Comparison of ENCODE assay signal across 32 mouse cellular contexts in genomic region chr3:116798821-116799510, GRCm38 (mm10). TPM values are rescaled to one million over a fixed set of nuclear protein-coding genes. Genes with fewer than 3 reads are reported as not detected.
DNase-seq lines count a peak whose midpoint lies in the region; ATAC-seq and TF ChIP-seq lines count a peak whose summit lies in the region.
"Had no signal": no experiment of that assay in that cellular context is flagged by ENCODE, and none has a peak within 500 bp of the region (broad histone marks: within the 10 kb centered on the region; RNA-seq: fewer than 3 reads in every experiment).

No protein-coding gene starts in this region.

- H3K9me3 ChIP-seq in heart, embryonic 13.5 days = no peaks in the 10 kb centered on the region
- H3K9me3 ChIP-seq in heart, embryonic 11.5 days (replicated peaks; ENCODE audit: control insufficient read depth, low read length) = no peaks in the 10 kb centered on the region
- H3K9me3 ChIP-seq in lung, embryonic 14.5 days (ENCODE audit: low read depth, low read length) = no peaks in the 10 kb centered on the region
- H3K9me3 ChIP-seq in liver, embryonic 16.5 days (replicated peaks; ENCODE audit: control insufficient read depth, low read length) = no peaks in the 10 kb centered on the region
- H3K9me3 ChIP-seq: forebrain, embryonic 12.5 days; hindbrain, embryonic 12.5 days; intestine, embryonic 15.5 days; limb, embryonic 13.5 days; megakaryocyte, embryonic 14.5 days; midbrain, embryonic 12.5 days; neural tube, embryonic 13.5 days; stomach, embryonic 15.5 days had no signal

- no peak overlapping the region for H3K4me2 ChIP-seq in heart, embryonic 13.5 days
- no peak overlapping the region for H3K4me2 ChIP-seq in heart, embryonic 11.5 days
- H3K4me2 ChIP-seq in lung, embryonic 14.5 days = no peak overlapping the region
- H3K4me2 ChIP-seq in liver, embryonic 16.5 days (ENCODE audit: low read depth, low read length) = no peak overlapping the region
- H3K4me2 ChIP-seq: forebrain, embryonic 12.5 days; hindbrain, embryonic 12.5 days; intestine, embryonic 15.5 days; limb, embryonic 13.5 days; midbrain, embryonic 12.5 days; neural tube, embryonic 13.5 days; stomach, embryonic 15.5 days had no signal

- ATAC-seq in heart, embryonic 13.5 days (ENCODE audit: extremely low read depth, insufficient number of reproducible peaks, low FRiP score, low TSS enrichment) = no peak
- no peak for ATAC-seq in heart, embryonic 11.5 days (replicated peaks; ENCODE audit: insufficient number of reproducible peaks, low FRiP score, low TSS enrichment)
- ATAC-seq in lung, embryonic 14.5 days (ENCODE audit: insufficient read depth) = peak; percentile 58; the same call in 1 of the 2 replicates
- peak; percentile 53; the same call in 1 of the 2 replicates for ATAC-seq in liver, embryonic 16.5 days (ENCODE audit: low read depth)
- ATAC-seq in erythroid progenitor cell, adult 5-6 weeks (replicated peaks; ENCODE audit: low FRiP score, poor library complexity, severe bottlenecking) = no peak
- ATAC-seq: activated CD4-positive, CD25-positive, alpha-beta regulatory T cell, adult 4 months; forebrain, postnatal 0 days; hindbrain, postnatal 0 days; intestine, embryonic 15.5 days had no signal

- peak; percentile 12 for DNase-seq in lung, embryonic 14.5 days
- no peak for DNase-seq in lung, postnatal 36 days
- peak; percentile 57 for DNase-seq in Muller cell, postnatal 12 days (ENCODE audit: inconsistent ontology term)
- no peak for DNase-seq in thymus, postnatal 4 days
- DNase-seq: adrenal gland, adult 2 months; adrenal gland, postnatal 36 days; cerebellum, adult 18-20 months; cerebellum, postnatal 10 days; forebrain, postnatal 0 days; gastrocnemius, postnatal 14 days; kidney, adult 2 months; kidney, postnatal 4 days; lung, adult 18-20 months; lung, postnatal 14 days; retina, postnatal 1 day; right cerebral cortex, postnatal 25 days had no signal

- H3K27me3 ChIP-seq in heart, embryonic 13.5 days (replicated peaks) = no peaks in the 10 kb centered on the region
- no peaks in the 10 kb centered on the region for H3K27me3 ChIP-seq in heart, embryonic 11.5 days (ENCODE audit: control insufficient read depth, insufficient read depth, low read length)
- H3K27me3 ChIP-seq in lung, embryonic 14.5 days (ENCODE audit: insufficient read depth, low read length) = no peaks in the 10 kb centered on the region
- H3K27me3 ChIP-seq in liver, embryonic 16.5 days (ENCODE audit: control insufficient read depth, insufficient read depth, low read depth, low read length) = no peaks in the 10 kb centered on the region
- H3K27me3 ChIP-seq: forebrain, embryonic 12.5 days; hindbrain, embryonic 12.5 days; intestine, embryonic 15.5 days; limb, embryonic 13.5 days; megakaryocyte, embryonic 14.5 days; midbrain, embryonic 12.5 days; neural tube, embryonic 13.5 days; stomach, embryonic 15.5 days had no signal

- H3K36me3 ChIP-seq in heart, embryonic 13.5 days = peaks cover 57% of the 10 kb centered on the region
- peaks cover 7% of the 10 kb centered on the region; the same call in 1 of the 2 replicates for H3K36me3 ChIP-seq in heart, embryonic 11.5 days (ENCODE audit: control insufficient read depth, insufficient read depth, low read length)
- peaks cover 7% of the 10 kb centered on the region; the same call in 1 of the 2 replicates for H3K36me3 ChIP-seq in lung, embryonic 14.5 days (ENCODE audit: insufficient read depth)
- peaks cover 2% of the 10 kb centered on the region; the same call in 1 of the 2 replicates for H3K36me3 ChIP-seq in liver, embryonic 16.5 days (ENCODE audit: control insufficient read depth, insufficient read depth)
- H3K36me3 ChIP-seq: stomach, embryonic 15.5 days had no signal

- 0 out of 2 replicates have a peak overlapping the region, but pooled peaks have one; percentile 1 for H3K27ac ChIP-seq in heart, embryonic 13.5 days (replicated peaks)
- H3K27ac ChIP-seq in heart, embryonic 11.5 days (ENCODE audit: low read depth, low read length) = no peak overlapping the region
- H3K27ac ChIP-seq in lung, embryonic 14.5 days (ENCODE audit: low read depth) = no peak overlapping the region
- H3K27ac ChIP-seq in liver, embryonic 16.5 days (ENCODE audit: low read length) = peak overlapping the region; percentile 62
- H3K27ac ChIP-seq: forebrain, embryonic 12.5 days; hindbrain, embryonic 12.5 days; hindbrain, postnatal 0 days; intestine, embryonic 15.5 days; kidney, postnatal 0 days; limb, embryonic 13.5 days; midbrain, embryonic 12.5 days; neural tube, embryonic 13.5 days; stomach, embryonic 15.5 days had no signal

- no peak for TF ChIP-seq CTCF in lung, embryonic 14.5 days (IDR thresholded peaks at IDR 0.05; ENCODE audit: low read depth)

- H3K4me1 ChIP-seq in heart, embryonic 13.5 days = peaks cover 34% of the 10 kb centered on the region
- no peaks in the 10 kb centered on the region; the same call in 1 of the 2 replicates for H3K4me1 ChIP-seq in heart, embryonic 11.5 days (ENCODE audit: control insufficient read depth, insufficient read depth, low read length)
- H3K4me1 ChIP-seq in lung, embryonic 14.5 days (ENCODE audit: insufficient read depth) = no peaks in the 10 kb centered on the region
- H3K4me1 ChIP-seq in liver, embryonic 16.5 days (ENCODE audit: control insufficient read depth, low read depth, low read length) = no peaks in the 10 kb centered on the region; the same call in 1 of the 2 replicates
- H3K4me1 ChIP-seq: forebrain, embryonic 12.5 days; hindbrain, embryonic 12.5 days; intestine, embryonic 15.5 days; limb, embryonic 13.5 days; midbrain, embryonic 12.5 days; neural tube, embryonic 13.5 days; stomach, embryonic 15.5 days had no signal

- H3K4me3 ChIP-seq in heart, embryonic 13.5 days = no peak overlapping the region
- H3K4me3 ChIP-seq in heart, embryonic 11.5 days (ENCODE audit: low read depth, low read length) = no peak overlapping the region
- H3K4me3 ChIP-seq in lung, embryonic 14.5 days (ENCODE audit: low read depth, low read length) = no peak overlapping the region
- no peak overlapping the region for H3K4me3 ChIP-seq in liver, embryonic 16.5 days (ENCODE audit: low read depth, low read length)
- H3K4me3 ChIP-seq: erythroblast, embryonic 14.5 days; forebrain, embryonic 12.5 days; hindbrain, embryonic 12.5 days; intestine, embryonic 15.5 days; limb, embryonic 13.5 days; megakaryocyte, embryonic 14.5 days; midbrain, embryonic 12.5 days; neural tube, embryonic 13.5 days; stomach, embryonic 15.5 days had no signal

- WGBS in heart, embryonic 13.5 days = 56% methylated on average over 4 of the region's 4 CpGs
- 61% methylated on average over 4 of the region's 4 CpGs for WGBS in heart, embryonic 11.5 days (ENCODE audit: insufficient replicate concordance)
- 56% methylated on average over 4 of the region's 4 CpGs for WGBS in lung, embryonic 14.5 days
- 64% methylated on average over 4 of the region's 4 CpGs for WGBS in liver, embryonic 16.5 days (ENCODE audit: insufficient replicate concordance)

- no peak overlapping the region for H3K9ac ChIP-seq in heart, embryonic 13.5 days
- H3K9ac ChIP-seq in heart, embryonic 11.5 days (ENCODE audit: low read depth, low read length) = no peak overlapping the region
- no peak overlapping the region for H3K9ac ChIP-seq in lung, embryonic 14.5 days
- no peak overlapping the region for H3K9ac ChIP-seq in liver, embryonic 16.5 days (ENCODE audit: low read depth, low read length)
- H3K9ac ChIP-seq: forebrain, embryonic 12.5 days; forebrain, postnatal 0 days; hindbrain, embryonic 12.5 days; intestine, embryonic 15.5 days; limb, embryonic 13.5 days; midbrain, embryonic 12.5 days; neural tube, embryonic 13.5 days; stomach, embryonic 15.5 days had no signal

RNA-seq across cellular contexts. Expression of gene Agl, which starts 9.0 kb away (rescaled TPM):
- polyA plus RNA-seq in heart, embryonic 13.5 days (2015; fragmentation: Nextera tagmentation; extraction: Ambion mirVana) = 43.3 and 44.3 TPM in 2 replicates
- polyA plus RNA-seq in heart, embryonic 11.5 days (2014; fragmentation: Nextera tagmentation; extraction: Ambion mirVana) = 49.2 and 55.8 TPM in 2 replicates
- polyA plus RNA-seq in lung, embryonic 14.5 days (2014; fragmentation: Nextera tagmentation; extraction: Ambion mirVana) = 12.1 and 14.9 TPM in 2 replicates
- 14.3 and 19.6 TPM in 2 replicates for polyA plus RNA-seq in liver, embryonic 16.5 days (2015; fragmentation: Nextera tagmentation; extraction: Ambion mirVana)
- 3.4 and 9.7 TPM in 2 replicates for total RNA-seq in erythroid progenitor cell, adult 5-6 weeks (2015; ENCODE audit: low replicate concordance)
- total RNA-seq in erythroid progenitor cell, adult 5-6 weeks (2017; ENCODE audit: low replicate concordance) = 1.0 and 2.9 TPM in 2 replicates
- polyA plus RNA-seq: erythroblast, embryonic 14.5 days had no signal

Comparison
In these comparisons a context has a peak if more than half of its experiments do, and no peak if none do; other contexts are left out.
1. H3K27ac ChIP-seq: peak in heart, embryonic 13.5 days (single experiment) and liver, embryonic 16.5 days (single experiment); none in heart, embryonic 11.5 days (single experiment) and lung, embryonic 14.5 days (single experiment).
2. DNase-seq: peak in lung, embryonic 14.5 days (single experiment) and Muller cell, postnatal 12 days (single experiment); none in lung, postnatal 36 days (single experiment) and thymus, postnatal 4 days (single experiment).
3. ATAC-seq: peak in lung, embryonic 14.5 days (single experiment) and liver, embryonic 16.5 days (single experiment); none in heart, embryonic 13.5 days (single experiment), heart, embryonic 11.5 days (single experiment) and erythroid progenitor cell, adult 5-6 weeks (single experiment).